ENCODE assay signal across 20 mouse cellular contexts in the genomic region with DNA sequence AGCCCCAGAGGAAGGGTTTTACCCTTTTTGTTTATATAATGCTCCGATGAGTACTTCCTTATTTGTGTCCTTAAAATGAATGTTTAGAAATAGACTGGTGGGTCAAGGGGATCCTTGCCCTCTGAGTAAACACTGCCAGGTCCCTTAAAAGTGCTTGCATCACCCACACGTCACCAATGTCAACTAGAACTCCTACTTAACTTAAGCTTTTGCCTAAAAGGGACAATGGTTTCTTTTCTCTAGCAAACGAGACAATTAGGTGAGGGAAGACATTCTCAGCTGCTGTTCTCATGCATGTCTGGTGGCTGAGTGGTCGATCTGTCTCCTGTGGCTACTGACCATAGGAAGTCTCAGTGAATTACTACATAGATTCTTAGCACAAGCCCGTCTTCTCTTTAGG. TPM values are rescaled to one million over a fixed set of nuclear protein-coding genes. Genes with fewer than 3 reads are reported as not detected.
DNase-seq lines count a peak whose midpoint lies in the region; ATAC-seq lines count a peak whose summit lies in the region.
"Had no signal": no experiment of that assay in that cellular context is flagged by ENCODE, and none has a peak within 500 bp of the region (broad histone marks: within the 10 kb centered on the region; RNA-seq: fewer than 3 reads in every experiment).

No protein-coding gene starts in this region.

- no peak overlapping the region for H3K4me3 ChIP-seq in midbrain, embryonic 16.5 days (ENCODE audit: low read depth, low read length)
- H3K4me3 ChIP-seq: embryonic facial prominence, embryonic 10.5 days; forebrain, embryonic 10.5 days; hindbrain, embryonic 15.5 days; kidney, embryonic 15.5 days had no signal

- no peak overlapping the region for H3K27ac ChIP-seq in midbrain, embryonic 16.5 days (ENCODE audit: low read length)
- H3K27ac ChIP-seq: embryonic facial prominence, embryonic 10.5 days; forebrain, embryonic 10.5 days; hindbrain, embryonic 15.5 days; kidney, embryonic 15.5 days; macrophage had no signal

- DNase-seq in 416B (ENCODE audit: low read depth) (peak; percentile 67), ZHBTc4 (ENCODE audit: low read depth, low spot score) (peak; percentile 18)
- DNase-seq in lung, postnatal 10 days = peak; percentile 25
- no peak for DNase-seq in heart, adult 18-20 months
- DNase-seq: adrenal gland, postnatal 14 days; cerebellum, adult 8-10 months; gastrocnemius, postnatal 25 days; kidney, postnatal 36 days; layer of hippocampus, postnatal 36 days; retina, postnatal 1 day; thymus, postnatal 14 days had no signal

- H3K4me1 ChIP-seq in midbrain, embryonic 16.5 days (ENCODE audit: control insufficient read depth, insufficient read depth, low read length) = no peaks in the 10 kb centered on the region
- H3K4me1 ChIP-seq: hindbrain, embryonic 15.5 days; kidney, embryonic 15.5 days had no signal

- WGBS in midbrain, embryonic 16.5 days = 54% methylated on average over 5 of the region's 5 CpGs

- no peaks in the 10 kb centered on the region for H3K9me3 ChIP-seq in midbrain, embryonic 16.5 days (replicated peaks; ENCODE audit: control insufficient read depth, low read length, poor library complexity, severe bottlenecking)
- H3K9me3 ChIP-seq: embryonic facial prominence, embryonic 10.5 days; forebrain, embryonic 10.5 days; hindbrain, embryonic 15.5 days; kidney, embryonic 15.5 days had no signal

- no peak overlapping the region for H3K9ac ChIP-seq in midbrain, embryonic 16.5 days (ENCODE audit: low read depth, low read length)
- H3K9ac ChIP-seq: hindbrain, embryonic 15.5 days; kidney, embryonic 15.5 days had no signal

- H3K36me3 ChIP-seq in midbrain, embryonic 16.5 days (ENCODE audit: control insufficient read depth, insufficient read depth, low read length) = no peaks in the 10 kb centered on the region
- H3K36me3 ChIP-seq: embryonic facial prominence, embryonic 10.5 days; forebrain, embryonic 10.5 days; hindbrain, embryonic 15.5 days; kidney, embryonic 15.5 days had no signal

- H3K27me3 ChIP-seq in midbrain, embryonic 16.5 days (ENCODE audit: control insufficient read depth, insufficient read depth, low read depth, low read length) = no peaks in the 10 kb centered on the region
- H3K27me3 ChIP-seq: hindbrain, embryonic 15.5 days had no signal

- peak; percentile 84 for ATAC-seq in monocyte, adult 5-6 weeks (replicated peaks; ENCODE audit: insufficient number of reproducible peaks, low FRiP score, low TSS enrichment, poor library complexity, severe bottlenecking)
- ATAC-seq in erythroid progenitor cell, adult 5-6 weeks (replicated peaks; ENCODE audit: low FRiP score, poor library complexity, severe bottlenecking) = no peak
- ATAC-seq in midbrain, embryonic 16.5 days = no peak

- H3K4me2 ChIP-seq in midbrain, embryonic 16.5 days (ENCODE audit: low read length) = no peak overlapping the region
- H3K4me2 ChIP-seq: hindbrain, embryonic 15.5 days; kidney, embryonic 15.5 days; midbrain, embryonic 11.5 days had no signal

RNA-seq across cellular contexts. Expression of a gene that starts 18.2 kb away (rescaled TPM):
- 75.0 to 85.6 TPM (median 83.2 TPM) in 3 replicates for total RNA-seq in monocyte, adult 5-6 weeks (2017)
- total RNA-seq in erythroid progenitor cell, adult 5-6 weeks (2015; ENCODE audit: low replicate concordance) = 46.9 and 60.8 TPM in 2 replicates
- total RNA-seq in erythroid progenitor cell, adult 5-6 weeks (2017; ENCODE audit: low replicate concordance) = 11.9 and 48.8 TPM in 2 replicates
- polyA plus RNA-seq in midbrain, embryonic 16.5 days (2015; fragmentation: Nextera tagmentation; extraction: Ambion mirVana) = 57.0 and 59.6 TPM in 2 replicates
- total RNA-seq in heart, adult 18-20 months (2021) = 10 to 100 TPM; 42.9 to 53.6 TPM

RNA-seq across cellular contexts. Expression of a gene that starts 52.3 kb away (rescaled TPM):
- total RNA-seq in monocyte, adult 5-6 weeks (2017) = 15.7 to 28.1 TPM (median 26.3 TPM) in 3 replicates
- 13.0 and 15.9 TPM in 2 replicates for total RNA-seq in erythroid progenitor cell, adult 5-6 weeks (2015; ENCODE audit: low replicate concordance)
- total RNA-seq in erythroid progenitor cell, adult 5-6 weeks (2017; ENCODE audit: low replicate concordance) = 5.4 and 10.9 TPM in 2 replicates
- 6.7 and 14.0 TPM in 2 replicates for polyA plus RNA-seq in midbrain, embryonic 16.5 days (2015; fragmentation: Nextera tagmentation; extraction: Ambion mirVana)
- 1 to 10 TPM; 7.3 to 7.8 TPM for total RNA-seq in heart, adult 18-20 months (2021)

Comparison
In these comparisons a context has a peak if more than half of its experiments do, and no peak if none do; other contexts are left out.
1. DNase-seq: peak in 416B (single experiment), ZHBTc4 (single experiment) and lung, postnatal 10 days (single experiment); none in heart, adult 18-20 months (0 of 2).